Mouse (Mus musculus) midbrain, embryonic 10.5 days (tissue): ENCODE results near the gene Rab20. TPM values are rescaled to one million over a fixed set of nuclear protein-coding genes. Genes with fewer than 3 reads are reported as not detected.
A peak's percentile ranks its signal among the peaks of the same experiment; 100 is the strongest.
"Not testable (repeated sequence)": the region's sequence is repeated elsewhere in the genome, so short reads cannot be mapped to it uniquely, and the experiment has no call there.

Experiments
- DNase-seq: peaks from one replicate; pipeline ENCODE4 v3.0.0-alpha.2; 2017; ENCODE audit warnings: low spot score
- H3K27ac ChIP-seq: fragments of 300-500 bp; sonication (generic); replicated peaks from 2 replicates; pipeline ENCODE4 v1.5.1; 2016; ENCODE audit warnings: mild to moderate bottlenecking
- H3K27me3 ChIP-seq: fragments of 300-500 bp; sonication (generic); 2 replicates; pipeline ENCODE4 v1.6.1; 2016; ENCODE audit warnings: low read depth, mild to moderate bottlenecking; ENCODE audit not compliant: poor library complexity, severe bottlenecking
- H3K36me3 ChIP-seq: fragments of 300-500 bp; sonication (generic); 2 replicates; pipeline ENCODE4 v1.6.1; 2016; ENCODE audit warnings: mild to moderate bottlenecking, moderate library complexity
- H3K4me1 ChIP-seq: fragments of 300-500 bp; sonication (generic); 2 replicates; pipeline ENCODE4 v1.6.1; 2016
- H3K4me3 ChIP-seq: fragments of 300-500 bp; sonication (generic); 2 replicates; pipeline ENCODE4 v1.5.1; 2016; ENCODE audit warnings: mild to moderate bottlenecking, moderate library complexity
- H3K9me3 ChIP-seq: fragments of 300-500 bp; sonication (generic); replicated peaks from 2 replicates; pipeline ENCODE4 v1.6.1; 2016; ENCODE audit warnings: mild to moderate bottlenecking
- WGBS: fragments of 180-500 bp; shearing (Covaris S2); methylation state at CpG from one replicate; pipeline ENCODE4 v1.1.7; 2016; 5-methylcytosine and 5-hydroxymethylcytosine counted together
- polyA plus RNA-seq: library from polyadenylated mRNA; unstranded; fragments of >200 nt; fragmentation: Nextera tagmentation; extraction: Ambion mirVana; gene quantifications from 2 replicates; pipeline ENCODE4 v1.2.1, GENCODE M21; 2016

Rab20 gene
- polyA plus RNA-seq, 1 experiment from 2014 or later = 1.3 TPM

- Histone ChIP-seq H3K4me3 (peak overlapping the region; percentile 34), H3K36me3 (no peaks in the 10 kb centered on the region), H3K27ac (no peak overlapping the region), H3K27me3 (peaks cover 98% of the 10 kb centered on the region), H3K9me3 (no peaks in the 10 kb centered on the region), H3K4me1 (peaks cover 62% of the 10 kb centered on the region)
- WGBS = 4% methylated on average over 24 of the region's 24 CpGs
- DNase-seq = peak; percentile 48
These were observed 2.0 kb downstream of the Rab20 start for GRCm38 (mm10) chr8:11476338-11477177.

DNA sequence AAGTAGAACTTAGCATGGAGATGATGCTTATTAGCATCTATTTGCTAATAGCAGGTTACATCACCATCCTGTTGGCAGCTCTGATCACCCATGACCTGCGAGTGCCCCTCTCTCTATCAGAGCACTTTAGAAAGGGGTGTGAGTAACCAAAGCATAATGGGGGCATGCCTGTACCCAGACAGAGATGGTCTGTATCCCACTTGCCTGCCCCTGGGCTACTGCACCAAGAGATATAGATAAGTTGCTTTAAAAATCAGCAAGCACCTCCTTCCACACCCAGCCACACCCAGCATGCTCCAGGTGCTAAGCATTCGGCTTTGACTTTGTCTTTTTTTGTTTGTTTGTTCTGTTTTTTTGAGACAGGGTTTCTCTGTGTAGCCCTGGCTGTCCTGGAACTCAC is 2.6 kb downstream of the Rab20 start:
- 14% methylated on average over 2 of the region's 2 CpGs for WGBS
- Histone ChIP-seq H3K27me3 (peaks cover 100% of the 10 kb centered on the region), H3K36me3 (no peaks in the 10 kb centered on the region), H3K9me3 (no peaks in the 10 kb centered on the region), H3K4me1 (peaks cover 61% of the 10 kb centered on the region), H3K4me3 (no peak overlapping the region), H3K27ac (no peak overlapping the region)
- no peak for DNase-seq

- Histone ChIP-seq H3K4me3 (no peak overlapping the region), H3K27me3 (peaks cover 100% of the 10 kb centered on the region), H3K27ac (no peak overlapping the region), H3K36me3 (no peaks in the 10 kb centered on the region), H3K9me3 (no peaks in the 10 kb centered on the region), H3K4me1 (peaks cover 61% of the 10 kb centered on the region)
- no peak for DNase-seq
- WGBS = 3% methylated on average over 10 of the region's 10 CpGs
These were observed 3.1 kb downstream of the Rab20 start for GRCm38 (mm10) chr8:11475397-11475796.

DNA sequence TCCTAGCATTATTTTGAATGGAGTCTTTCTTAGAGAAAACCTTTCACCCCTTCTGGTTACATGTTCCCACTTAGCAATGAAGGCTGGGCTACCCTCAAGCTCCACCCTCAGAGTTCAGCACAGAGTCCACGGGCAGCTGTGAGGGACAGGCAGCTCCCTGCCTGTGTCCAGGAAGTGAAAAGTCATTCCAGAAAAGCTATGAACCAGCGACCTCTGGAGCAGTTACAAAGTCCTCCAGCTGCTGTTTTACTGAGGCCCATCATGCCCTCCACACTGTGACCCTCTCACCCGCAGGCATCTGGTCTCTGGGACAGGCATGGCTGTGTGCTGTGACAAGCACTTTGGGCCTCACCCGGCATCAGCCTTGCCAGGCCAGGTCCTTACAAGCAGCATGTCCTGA is 5.4 kb downstream of the Rab20 start:
- peaks cover 80% of the 10 kb centered on the region for H3K27me3 ChIP-seq
- H3K36me3 ChIP-seq = no peaks in the 10 kb centered on the region
- 43% methylated on average over 4 of the region's 4 CpGs for WGBS
- DNase-seq = no peak
- H3K9me3 ChIP-seq = no peaks in the 10 kb centered on the region
- no peak overlapping the region for H3K4me3 ChIP-seq
- no peak overlapping the region for H3K27ac ChIP-seq
- peaks cover 46% of the 10 kb centered on the region for H3K4me1 ChIP-seq

GRCm38 (mm10) chr8:11471309-11471708 is 7.2 kb downstream of the Rab20 start:
- H3K27me3 ChIP-seq = peaks cover 62% of the 10 kb centered on the region
- H3K36me3 ChIP-seq = no peaks in the 10 kb centered on the region
- DNase-seq = no peak
- no peak overlapping the region for H3K4me3 ChIP-seq
- no peak overlapping the region for H3K27ac ChIP-seq
- H3K9me3 ChIP-seq = no peaks in the 10 kb centered on the region; the same call in 1 of the 2 replicates
- peaks cover 29% of the 10 kb centered on the region for H3K4me1 ChIP-seq
- WGBS = 39% methylated on average over 8 of the region's 8 CpGs

- peaks cover 56% of the 10 kb centered on the region for H3K27me3 ChIP-seq
- no peak overlapping the region for H3K27ac ChIP-seq
- no peak overlapping the region for H3K4me3 ChIP-seq
- H3K36me3 ChIP-seq = no peaks in the 10 kb centered on the region
- peaks cover 29% of the 10 kb centered on the region for H3K4me1 ChIP-seq
- WGBS = 79% methylated on average over 7 of the region's 7 CpGs
- DNase-seq = no peak
- no peaks in the 10 kb centered on the region; the same call in 1 of the 2 replicates for H3K9me3 ChIP-seq
These were observed 7.8 kb downstream of the Rab20 start for GRCm38 (mm10) chr8:11470694-11471093.

- Histone ChIP-seq H3K4me1 (peaks cover 25% of the 10 kb centered on the region), H3K36me3 (no peaks in the 10 kb centered on the region), H3K27me3 (peaks cover 40% of the 10 kb centered on the region), H3K9me3 (no peaks in the 10 kb centered on the region; the same call in 1 of the 2 replicates), H3K4me3 (no peak overlapping the region), H3K27ac (no peak overlapping the region)
- WGBS = 8% methylated on average over 3 of the region's 3 CpGs
- DNase-seq = no peak
These were observed 9.4 kb downstream of the Rab20 start for GRCm38 (mm10) chr8:11469095-11469494.

GRCm38 (mm10) chr8:11466528-11466927 is 12.0 kb downstream of the Rab20 start:
- WGBS = 90% methylated on average over 5 of the region's 5 CpGs
- H3K27me3 ChIP-seq = peaks cover 14% of the 10 kb centered on the region
- DNase-seq, H3K36me3 ChIP-seq, H3K4me3 ChIP-seq, H3K9me3 ChIP-seq: not testable (repeated sequence)
- peak overlapping the region; percentile 46; the same call in 1 of the 2 replicates for H3K27ac ChIP-seq
- H3K4me1 ChIP-seq = peaks cover 14% of the 10 kb centered on the region

DNA sequence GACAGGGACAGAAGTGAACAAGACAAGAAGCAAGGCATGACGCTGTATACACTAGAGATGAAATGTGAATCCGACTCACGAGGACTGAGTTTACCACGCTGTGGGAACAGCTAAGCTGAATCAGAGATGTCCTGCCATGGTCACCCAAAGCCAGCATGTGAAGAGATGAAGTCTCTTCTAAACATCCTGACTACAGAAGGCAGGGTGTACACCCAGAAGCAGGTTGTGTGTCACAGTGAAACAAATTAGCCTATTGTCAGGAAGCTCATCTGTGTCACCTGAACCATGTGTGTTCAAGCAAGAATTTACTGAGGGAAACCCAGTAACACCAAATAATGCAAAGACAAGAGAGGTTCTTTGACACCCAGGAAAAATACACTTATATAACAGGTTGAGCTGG is 12.9 kb downstream of the Rab20 start:
- H3K4me3 ChIP-seq = no peak overlapping the region
- H3K27me3 ChIP-seq = peaks cover 5% of the 10 kb centered on the region
- H3K27ac ChIP-seq = no peak overlapping the region
- H3K36me3 ChIP-seq = no peaks in the 10 kb centered on the region
- DNase-seq = no peak
- H3K9me3 ChIP-seq = peaks cover under 1% of the 10 kb centered on the region; the same call in 1 of the 2 replicates
- peaks cover 19% of the 10 kb centered on the region for H3K4me1 ChIP-seq
- 90% methylated on average over 4 of the region's 4 CpGs for WGBS

GRCm38 (mm10) chr8:11464707-11464964 is 13.9 kb downstream of the Rab20 start:
- Histone ChIP-seq H3K27ac (no peak overlapping the region; the same call in 1 of the 2 replicates), H3K4me3 (no peak overlapping the region), H3K4me1 (peaks cover 18% of the 10 kb centered on the region), H3K27me3 (no peaks in the 10 kb centered on the region), H3K9me3 (peaks cover 5% of the 10 kb centered on the region; the same call in 1 of the 2 replicates), H3K36me3 (no peaks in the 10 kb centered on the region)
- no peak for DNase-seq
- 83% methylated on average over 3 of the region's 3 CpGs for WGBS

GRCm38 (mm10) chr8:11463889-11464706 is 14.4 kb downstream of the Rab20 start:
- Histone ChIP-seq H3K27ac (no peak overlapping the region; the same call in 1 of the 2 replicates), H3K27me3 (no peaks in the 10 kb centered on the region), H3K4me1 (peaks cover 17% of the 10 kb centered on the region), H3K9me3 (peaks cover 5% of the 10 kb centered on the region; the same call in 1 of the 2 replicates), H3K36me3 (no peaks in the 10 kb centered on the region), H3K4me3 (no peak overlapping the region)
- WGBS = 83% methylated on average over 12 of the region's 12 CpGs
- DNase-seq = no peak

DNA sequence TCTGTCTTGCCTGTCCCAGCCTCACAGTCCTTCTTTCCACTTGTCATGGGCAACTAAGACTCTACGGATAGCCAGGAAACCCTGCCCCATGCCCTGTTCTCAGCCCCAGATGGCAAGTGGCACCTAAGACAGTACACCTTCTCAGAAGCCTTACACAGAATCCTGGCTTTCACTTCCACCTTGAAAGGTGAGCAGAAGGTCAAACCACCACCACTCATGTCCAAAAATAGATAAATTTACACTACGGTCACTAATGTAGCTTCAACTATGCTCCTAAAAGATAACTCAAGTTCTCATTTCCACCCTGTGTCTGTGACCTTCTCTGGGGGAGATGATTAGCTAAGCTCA is 15.0 kb downstream of the Rab20 start:
- Histone ChIP-seq H3K4me1 (peaks cover 23% of the 10 kb centered on the region), H3K4me3 (no peak overlapping the region), H3K27ac (no peak overlapping the region), H3K27me3 (no peaks in the 10 kb centered on the region), H3K36me3 (no peaks in the 10 kb centered on the region), H3K9me3 (peaks cover 5% of the 10 kb centered on the region; the same call in 1 of the 2 replicates)
- DNase-seq = no peak
- 96% methylated on average over 2 of the region's 2 CpGs for WGBS

- no peaks in the 10 kb centered on the region for H3K27me3 ChIP-seq
- WGBS = 90% methylated on average over 4 of the region's 4 CpGs
- no peaks in the 10 kb centered on the region for H3K36me3 ChIP-seq
- peaks cover 32% of the 10 kb centered on the region for H3K4me1 ChIP-seq
- no peak for DNase-seq
- H3K9me3 ChIP-seq = peaks cover 5% of the 10 kb centered on the region; the same call in 1 of the 2 replicates
- H3K27ac ChIP-seq = no peak overlapping the region
- no peak overlapping the region for H3K4me3 ChIP-seq
These were observed 15.9 kb downstream of the Rab20 start for GRCm38 (mm10) chr8:11462641-11463040.
